Mouse (Mus musculus): Measurements from ENCODE around the gene Mapkapk2.

GRCm38 (mm10) chr1:131051073-131051472, 46.6 kb downstream of the Mapkapk2 start:
- TF ChIP-seq GATA1 (IDR thresholded peaks at IDR 0.05; ENCODE audit: low read length) (no peak), TAL1 (IDR thresholded peaks at IDR 0.05; ENCODE audit: low read length) (no peak)
